Mouse (Mus musculus): ENCODE measurements around the gene 1700007K13Rik. TPM values are rescaled to one million over a fixed set of nuclear protein-coding genes. Genes with fewer than 3 reads are reported as not detected.
A peak's percentile ranks its signal among the peaks of the same experiment; 100 is the strongest.

The 1700007K13Rik gene
- polyA plus RNA-seq, 1 experiment from 2014 or later = 0.29 TPM

- H3K4me3 ChIP-seq (ENCODE audit: low read depth, low read length) = no peak overlapping the region
- no peak overlapping the region for H3K4me2 ChIP-seq
- H3K4me1 ChIP-seq (replicated peaks; ENCODE audit: control insufficient read depth, insufficient read depth, low read length) = peaks cover 11% of the 10 kb centered on the region
- peaks cover under 1% of the 10 kb centered on the region; the same call in 1 of the 2 replicates for H3K36me3 ChIP-seq (ENCODE audit: control insufficient read depth, insufficient read depth, low read length)
- DNase-seq (ENCODE audit: low spot score) (no peak), ATAC-seq (replicated peaks; ENCODE audit: low FRiP score) (no peak)
- no peaks in the 10 kb centered on the region for H3K9me3 ChIP-seq (ENCODE audit: control insufficient read depth, low read length)
- WGBS = 34% methylated on average over 3 of the region's 3 CpGs
- H3K27me3 ChIP-seq (replicated peaks; ENCODE audit: control insufficient read depth, insufficient read depth, low read length) = peaks cover 13% of the 10 kb centered on the region
- H3K9ac ChIP-seq (ENCODE audit: low read depth, low read length) = no peak overlapping the region
- H3K27ac ChIP-seq (ENCODE audit: low read depth, low read length) = no peak overlapping the region
Measured at GRCm38 (mm10) chr2:28463919-28464318, 2.2 kb downstream of the 1700007K13Rik start.

GRCm38 (mm10) chr2:28456616-28457015 lies 9.5 kb downstream of the 1700007K13Rik start:
- DNase-seq (ENCODE audit: low spot score) (no peak), ATAC-seq (replicated peaks; ENCODE audit: low FRiP score) (no peak)
- Histone ChIP-seq H3K4me2 (no peak overlapping the region), H3K27ac (ENCODE audit: low read depth, low read length) (no peak overlapping the region), H3K9me3 (ENCODE audit: control insufficient read depth, low read length) (no peaks in the 10 kb centered on the region), H3K4me3 (ENCODE audit: low read depth, low read length) (no peak overlapping the region), H3K9ac (ENCODE audit: low read depth, low read length) (no peak overlapping the region), H3K36me3 (ENCODE audit: control insufficient read depth, insufficient read depth, low read length) (no peaks in the 10 kb centered on the region), H3K4me1 (replicated peaks; ENCODE audit: control insufficient read depth, insufficient read depth, low read length) (no peaks in the 10 kb centered on the region), H3K27me3 (replicated peaks; ENCODE audit: control insufficient read depth, insufficient read depth, low read length) (no peaks in the 10 kb centered on the region)
- 74% methylated on average over 1 of the region's 1 CpGs for WGBS

- no peaks in the 10 kb centered on the region for H3K36me3 ChIP-seq (ENCODE audit: control insufficient read depth, insufficient read depth, low read length)
- H3K9me3 ChIP-seq (ENCODE audit: control insufficient read depth, low read length) = no peaks in the 10 kb centered on the region
- peaks cover 4% of the 10 kb centered on the region for H3K27me3 ChIP-seq (replicated peaks; ENCODE audit: control insufficient read depth, insufficient read depth, low read length)
- H3K4me1 ChIP-seq (replicated peaks; ENCODE audit: control insufficient read depth, insufficient read depth, low read length) = no peaks in the 10 kb centered on the region
- WGBS = 82% methylated on average over 6 of the region's 6 CpGs
- no peak for DNase-seq (ENCODE audit: low spot score)
- H3K27ac ChIP-seq (ENCODE audit: low read depth, low read length) = no peak overlapping the region
- no peak for ATAC-seq (replicated peaks; ENCODE audit: low FRiP score)
- H3K9ac ChIP-seq (ENCODE audit: low read depth, low read length) = no peak overlapping the region
- no peak overlapping the region for H3K4me2 ChIP-seq
- no peak overlapping the region for H3K4me3 ChIP-seq (ENCODE audit: low read depth, low read length)
Measured at GRCm38 (mm10) chr2:28453539-28453938, 12.6 kb downstream of the 1700007K13Rik start.

- Histone ChIP-seq H3K4me3 (ENCODE audit: low read depth, low read length) (no peak overlapping the region), H3K9me3 (ENCODE audit: control insufficient read depth, low read length) (no peaks in the 10 kb centered on the region), H3K4me1 (replicated peaks; ENCODE audit: control insufficient read depth, insufficient read depth, low read length) (no peaks in the 10 kb centered on the region), H3K27ac (ENCODE audit: low read depth, low read length) (no peak overlapping the region), H3K27me3 (replicated peaks; ENCODE audit: control insufficient read depth, insufficient read depth, low read length) (peaks cover 21% of the 10 kb centered on the region), H3K36me3 (ENCODE audit: control insufficient read depth, insufficient read depth, low read length) (no peaks in the 10 kb centered on the region), H3K4me2 (no peak overlapping the region), H3K9ac (ENCODE audit: low read depth, low read length) (no peak overlapping the region)
- 83% methylated on average over 11 of the region's 11 CpGs for WGBS
- DNase-seq (ENCODE audit: low spot score) (no peak), ATAC-seq (replicated peaks; ENCODE audit: low FRiP score) (no peak)
Measured at GRCm38 (mm10) chr2:28451663-28452062, 14.5 kb downstream of the 1700007K13Rik start.

- H3K36me3 ChIP-seq (ENCODE audit: control insufficient read depth, insufficient read depth, low read length) = no peaks in the 10 kb centered on the region
- peaks cover 42% of the 10 kb centered on the region for H3K27me3 ChIP-seq (replicated peaks; ENCODE audit: control insufficient read depth, insufficient read depth, low read length)
Measured at GRCm38 (mm10) chr2:28447315-28447670, 18.8 kb downstream of the 1700007K13Rik start.

GRCm38 (mm10) chr2:28446515-28447314 lies 19.4 kb downstream of the 1700007K13Rik start, which contains the start of gene Ppp1r26:
TSS of gene Ppp1r26 (plus strand) at chr2:28446800.
- Histone ChIP-seq H3K27ac (ENCODE audit: low read depth, low read length) (no peak within 1 kb of the TSS), H3K4me3 (ENCODE audit: low read depth, low read length) (peak within 1 kb of the TSS; percentile 56), H3K4me1 (replicated peaks; ENCODE audit: control insufficient read depth, insufficient read depth, low read length) (no peaks in the 10 kb centered on the region; the same call in 1 of the 2 replicates), H3K9ac (ENCODE audit: low read depth, low read length) (peak within 1 kb of the TSS; percentile 51), H3K36me3 (ENCODE audit: control insufficient read depth, insufficient read depth, low read length) (no peaks in the 10 kb centered on the region), H3K4me2 (peak within 1 kb of the TSS; percentile 75), H3K27me3 (replicated peaks; ENCODE audit: control insufficient read depth, insufficient read depth, low read length) (peaks cover 42% of the 10 kb centered on the region), H3K9me3 (ENCODE audit: control insufficient read depth, low read length) (no peaks in the 10 kb centered on the region)
- WGBS = 1% methylated on average over 98 of the region's 118 CpGs
- DNase-seq (ENCODE audit: low spot score) (no peak), ATAC-seq (replicated peaks; ENCODE audit: low FRiP score) (no peak)

More at GRCm38 (mm10) chr2:28447315-28447670, 18.8 kb downstream of the 1700007K13Rik start:
- DNase-seq (ENCODE audit: low spot score) (no peak), ATAC-seq (replicated peaks; ENCODE audit: low FRiP score) (no peak)
- H3K9ac ChIP-seq (ENCODE audit: low read depth, low read length) = peak overlapping the region; percentile 51; the same call in 1 of the 2 replicates
- 14% methylated on average over 11 of the region's 11 CpGs for WGBS
- H3K27ac ChIP-seq (ENCODE audit: low read depth, low read length) = no peak overlapping the region
- no peaks in the 10 kb centered on the region; the same call in 1 of the 2 replicates for H3K4me1 ChIP-seq (replicated peaks; ENCODE audit: control insufficient read depth, insufficient read depth, low read length)
- H3K4me2 ChIP-seq = peak overlapping the region; percentile 75
- peak overlapping the region; percentile 56 for H3K4me3 ChIP-seq (ENCODE audit: low read depth, low read length)
- H3K9me3 ChIP-seq (ENCODE audit: control insufficient read depth, low read length) = no peaks in the 10 kb centered on the region

- Histone ChIP-seq H3K9me3 (ENCODE audit: control insufficient read depth, low read length) (no peaks in the 10 kb centered on the region), H3K9ac (ENCODE audit: low read depth, low read length) (peak overlapping the region; percentile 51), H3K4me1 (replicated peaks; ENCODE audit: control insufficient read depth, insufficient read depth, low read length) (no peaks in the 10 kb centered on the region; the same call in 1 of the 2 replicates), H3K4me2 (peak overlapping the region; percentile 75), H3K36me3 (ENCODE audit: control insufficient read depth, insufficient read depth, low read length) (no peaks in the 10 kb centered on the region), H3K4me3 (ENCODE audit: low read depth, low read length) (peak overlapping the region; percentile 56), H3K27me3 (replicated peaks; ENCODE audit: control insufficient read depth, insufficient read depth, low read length) (peaks cover 42% of the 10 kb centered on the region), H3K27ac (ENCODE audit: low read depth, low read length) (no peak overlapping the region)
- ATAC-seq (replicated peaks; ENCODE audit: low FRiP score) (no peak), DNase-seq (ENCODE audit: low spot score) (peak; percentile 46)
- 16% methylated on average over 5 of the region's 5 CpGs for WGBS
Measured at GRCm38 (mm10) chr2:28446181-28446514, 20.0 kb downstream of the 1700007K13Rik start.

- Histone ChIP-seq H3K9me3 (ENCODE audit: control insufficient read depth, low read length) (no peaks in the 10 kb centered on the region), H3K4me2 (no peak overlapping the region), H3K4me3 (ENCODE audit: low read depth, low read length) (no peak overlapping the region), H3K9ac (ENCODE audit: low read depth, low read length) (no peak overlapping the region), H3K4me1 (replicated peaks; ENCODE audit: control insufficient read depth, insufficient read depth, low read length) (no peaks in the 10 kb centered on the region; the same call in 1 of the 2 replicates), H3K27me3 (replicated peaks; ENCODE audit: control insufficient read depth, insufficient read depth, low read length) (peaks cover 42% of the 10 kb centered on the region), H3K27ac (ENCODE audit: low read depth, low read length) (no peak overlapping the region), H3K36me3 (ENCODE audit: control insufficient read depth, insufficient read depth, low read length) (no peaks in the 10 kb centered on the region)
- DNase-seq (ENCODE audit: low spot score) (no peak), ATAC-seq (replicated peaks; ENCODE audit: low FRiP score) (no peak)
- 71% methylated on average over 4 of the region's 4 CpGs for WGBS
Measured at GRCm38 (mm10) chr2:28445082-28445481, 21.1 kb downstream of the 1700007K13Rik start.

- Histone ChIP-seq H3K27me3 (replicated peaks; ENCODE audit: control insufficient read depth, insufficient read depth, low read length) (peaks cover 13% of the 10 kb centered on the region), H3K4me3 (ENCODE audit: low read depth, low read length) (no peak overlapping the region), H3K36me3 (ENCODE audit: control insufficient read depth, insufficient read depth, low read length) (no peaks in the 10 kb centered on the region), H3K4me2 (no peak overlapping the region), H3K9ac (ENCODE audit: low read depth, low read length) (no peak overlapping the region), H3K9me3 (ENCODE audit: control insufficient read depth, low read length) (no peaks in the 10 kb centered on the region), H3K27ac (ENCODE audit: low read depth, low read length) (no peak overlapping the region), H3K4me1 (replicated peaks; ENCODE audit: control insufficient read depth, insufficient read depth, low read length) (no peaks in the 10 kb centered on the region; the same call in 1 of the 2 replicates)
- no peak for ATAC-seq (replicated peaks; ENCODE audit: low FRiP score)
- 63% methylated on average over 6 of the region's 6 CpGs for WGBS
- DNase-seq (ENCODE audit: low spot score) = no peak
Measured at GRCm38 (mm10) chr2:28440842-28441241, 25.3 kb downstream of the 1700007K13Rik start.

Measured in liver, embryonic 11.5 days (tissue).